Mouse (Mus musculus): ENCODE results near the gene Frrs1. TPM values are rescaled to one million over a fixed set of nuclear protein-coding genes. Genes with fewer than 3 reads are reported as not detected.

The Frrs1 gene
- polyA plus RNA-seq, 2 experiments, result 20.5 to 30.5 TPM

DNA sequence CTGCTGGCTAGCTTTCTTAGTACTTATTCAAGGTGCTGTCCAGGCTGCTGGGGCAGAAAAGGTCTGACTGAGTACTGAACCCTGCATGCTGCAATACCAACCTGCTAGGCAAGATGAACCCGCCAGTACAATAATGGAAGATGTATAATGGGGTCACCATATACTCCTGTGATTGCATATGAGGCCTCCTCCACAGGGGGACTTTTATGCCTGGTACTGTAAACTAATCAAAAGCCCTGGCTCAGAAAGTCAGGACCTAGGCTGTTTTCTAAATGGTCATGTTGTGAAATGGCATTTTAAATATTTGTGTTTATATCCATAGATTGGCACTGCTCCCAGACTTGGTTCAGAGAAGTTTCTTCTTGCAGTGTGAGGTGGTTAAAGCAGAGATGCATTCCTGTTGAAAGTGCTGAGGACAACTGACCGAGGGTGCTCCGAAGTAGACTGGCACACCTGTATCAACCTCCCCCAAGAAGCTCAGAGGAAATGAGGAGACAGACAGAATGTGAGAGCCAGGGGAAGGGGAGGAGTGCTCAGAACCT lies 42.5 kb upstream of the Frrs1 start:
- DNase-seq (ENCODE audit: low read depth in 3 of 3, low spot score in 3 of 3) (no peak), ATAC-seq (ENCODE audit: insufficient read depth) (no peak)
- Histone ChIP-seq H3K27me3 (ENCODE audit: control insufficient read depth, insufficient read depth, low read length) (no peaks in the 10 kb centered on the region; the same call in 1 of the 2 replicates), H3K9me3 (ENCODE audit: control insufficient read depth, low read length) (no peaks in the 10 kb centered on the region), H3K4me3 (ENCODE audit: insufficient read depth in 1 of 2, low read depth in 2 of 2, low read length in 2 of 2) (no peak overlapping the region), H3K36me3 (replicated peaks; ENCODE audit: control insufficient read depth, insufficient read depth, low read depth) (no peaks in the 10 kb centered on the region), H3K4me2 (ENCODE audit: low read depth) (no peak overlapping the region), H3K27ac (no peak overlapping the region), H3K4me1 (replicated peaks; ENCODE audit: control insufficient read depth in 2 of 2, insufficient read depth in 2 of 2, low read length in 1 of 2) (no peaks in the 10 kb centered on the region), H3K9ac (replicated peaks) (no peak overlapping the region)
- TF ChIP-seq CTCF (IDR thresholded peaks at IDR 0.05; ENCODE audit: low read depth) (no peak), EP300 (IDR thresholded peaks at IDR 0.05; ENCODE audit: low read depth) (no peak)
- 68% methylated on average over 3 of the region's 3 CpGs for WGBS (ENCODE audit: insufficient replicate concordance)

- Histone ChIP-seq H3K4me3 (ENCODE audit: insufficient read depth in 1 of 2, low read depth in 2 of 2, low read length in 2 of 2) (no peak overlapping the region), H3K4me1 (replicated peaks; ENCODE audit: control insufficient read depth in 2 of 2, insufficient read depth in 2 of 2, low read length in 1 of 2) (no peaks in the 10 kb centered on the region), H3K27me3 (ENCODE audit: control insufficient read depth, insufficient read depth, low read length) (no peaks in the 10 kb centered on the region; the same call in 1 of the 2 replicates), H3K9ac (replicated peaks) (no peak overlapping the region), H3K4me2 (ENCODE audit: low read depth) (no peak overlapping the region), H3K36me3 (replicated peaks; ENCODE audit: control insufficient read depth, insufficient read depth, low read depth) (no peaks in the 10 kb centered on the region), H3K27ac (no peak overlapping the region), H3K9me3 (ENCODE audit: control insufficient read depth, low read length) (no peaks in the 10 kb centered on the region)
- no peak for ATAC-seq (ENCODE audit: insufficient read depth)
- TF ChIP-seq CTCF (IDR thresholded peaks at IDR 0.05; ENCODE audit: low read depth) (no peak), EP300 (IDR thresholded peaks at IDR 0.05; ENCODE audit: low read depth) (no peak)
- DNase-seq (ENCODE audit: low read depth in 3 of 3, low spot score in 3 of 3), result no peak
- 82% methylated on average over 7 of the region's 7 CpGs for WGBS (ENCODE audit: insufficient replicate concordance)
Observed at GRCm38 (mm10) chr3:116817231-116817630, 42.0 kb upstream of the Frrs1 start.

DNA sequence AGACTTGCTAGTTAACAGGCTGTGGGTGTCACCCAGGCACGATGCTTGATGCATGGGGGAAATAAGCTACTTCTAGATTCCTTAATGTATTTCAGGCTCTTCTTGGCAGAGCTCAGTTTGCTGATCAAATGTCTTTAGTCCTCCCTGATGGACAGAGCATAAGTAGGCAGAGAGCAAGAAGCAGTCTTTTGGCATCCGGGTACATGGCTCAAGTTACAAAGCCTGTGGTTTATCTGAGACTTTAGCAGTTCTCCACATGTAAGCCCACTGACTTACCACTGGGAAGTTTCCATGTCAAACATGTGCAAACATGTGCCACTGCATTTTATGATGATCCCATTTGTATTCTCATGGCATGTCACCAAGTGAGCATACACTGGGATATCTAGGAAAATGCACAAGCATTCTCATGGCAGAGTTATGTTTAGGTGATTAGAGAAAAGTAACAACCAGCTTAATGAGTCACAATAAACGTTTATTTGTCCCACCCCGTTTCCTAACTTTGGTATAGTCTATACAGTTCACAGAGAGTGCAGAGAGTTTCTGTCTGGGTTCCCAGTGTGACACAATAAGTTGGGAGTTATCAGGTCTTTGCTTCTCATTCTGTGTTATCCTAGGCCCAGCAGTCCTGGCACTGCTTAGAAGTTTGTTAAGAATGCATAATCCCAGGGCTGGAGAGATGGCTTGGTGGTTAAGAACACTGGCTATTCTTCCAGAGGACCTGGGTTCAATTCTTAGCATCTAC lies 32.6 kb upstream of the Frrs1 start:
- no peak for TF ChIP-seq EP300 (IDR thresholded peaks at IDR 0.05; ENCODE audit: low read depth)
- TF ChIP-seq CTCF (IDR thresholded peaks at IDR 0.05; ENCODE audit: low read depth), result no peak
- ATAC-seq (ENCODE audit: insufficient read depth) (no peak), DNase-seq (ENCODE audit: low read depth in 3 of 3, low spot score in 3 of 3) (no peak)
- Histone ChIP-seq H3K9ac (replicated peaks) (no peak overlapping the region), H3K36me3 (replicated peaks; ENCODE audit: control insufficient read depth, insufficient read depth, low read depth) (no peaks in the 10 kb centered on the region), H3K4me1 (replicated peaks; ENCODE audit: control insufficient read depth in 2 of 2, insufficient read depth in 2 of 2, low read length in 1 of 2) (no peaks in the 10 kb centered on the region), H3K27ac (no peak overlapping the region), H3K27me3 (ENCODE audit: control insufficient read depth, insufficient read depth, low read length) (no peaks in the 10 kb centered on the region; the same call in 1 of the 2 replicates), H3K9me3 (ENCODE audit: control insufficient read depth, low read length) (no peaks in the 10 kb centered on the region), H3K4me3 (ENCODE audit: insufficient read depth in 1 of 2, low read depth in 2 of 2, low read length in 2 of 2) (no peak overlapping the region), H3K4me2 (ENCODE audit: low read depth) (no peak overlapping the region)
- WGBS (ENCODE audit: insufficient replicate concordance), result 59% methylated on average over 4 of the region's 4 CpGs

GRCm38 (mm10) chr3:116829274-116829920 lies 29.9 kb upstream of the Frrs1 start:
- TF ChIP-seq EP300 (IDR thresholded peaks at IDR 0.05; ENCODE audit: low read depth) (no peak), CTCF (IDR thresholded peaks at IDR 0.05; ENCODE audit: low read depth) (no peak)
- WGBS (ENCODE audit: insufficient replicate concordance), result 60% methylated on average over 10 of the region's 10 CpGs
- Histone ChIP-seq H3K27ac (no peak overlapping the region), H3K4me3 (ENCODE audit: insufficient read depth in 1 of 2, low read depth in 2 of 2, low read length in 2 of 2) (no peak overlapping the region), H3K9me3 (ENCODE audit: control insufficient read depth, low read length) (no peaks in the 10 kb centered on the region), H3K4me2 (ENCODE audit: low read depth) (no peak overlapping the region), H3K9ac (replicated peaks) (no peak overlapping the region), H3K4me1 (replicated peaks; ENCODE audit: control insufficient read depth in 2 of 2, insufficient read depth in 2 of 2, low read length in 1 of 2) (no peaks in the 10 kb centered on the region), H3K36me3 (replicated peaks; ENCODE audit: control insufficient read depth, insufficient read depth, low read depth) (no peaks in the 10 kb centered on the region), H3K27me3 (ENCODE audit: control insufficient read depth, insufficient read depth, low read length) (no peaks in the 10 kb centered on the region; the same call in 1 of the 2 replicates)
- DNase-seq (ENCODE audit: low read depth in 3 of 3, low spot score in 3 of 3) (no peak), ATAC-seq (ENCODE audit: insufficient read depth) (no peak)

- no peak overlapping the region for H3K9ac ChIP-seq (replicated peaks)
- TF ChIP-seq EP300 (IDR thresholded peaks at IDR 0.05; ENCODE audit: low read depth) (no peak), CTCF (IDR thresholded peaks at IDR 0.05; ENCODE audit: low read depth) (no peak)
- no peak overlapping the region for H3K27ac ChIP-seq
- no peaks in the 10 kb centered on the region; the same call in 1 of the 2 replicates for H3K27me3 ChIP-seq (ENCODE audit: control insufficient read depth, insufficient read depth, low read length)
- no peak for ATAC-seq (ENCODE audit: insufficient read depth)
- no peak overlapping the region for H3K4me3 ChIP-seq (ENCODE audit: insufficient read depth in 1 of 2, low read depth in 2 of 2, low read length in 2 of 2)
- no peaks in the 10 kb centered on the region for H3K36me3 ChIP-seq (replicated peaks; ENCODE audit: control insufficient read depth, insufficient read depth, low read depth)
- no peak for DNase-seq (ENCODE audit: low read depth in 3 of 3, low spot score in 3 of 3)
- H3K9me3 ChIP-seq (ENCODE audit: control insufficient read depth, low read length), result no peaks in the 10 kb centered on the region
- no peak overlapping the region for H3K4me2 ChIP-seq (ENCODE audit: low read depth)
- H3K4me1 ChIP-seq (replicated peaks; ENCODE audit: control insufficient read depth in 2 of 2, insufficient read depth in 2 of 2, low read length in 1 of 2), result 0 out of 4 replicates have a peak, but pooled peaks cover 0 to 2% of the 10 kb centered on the region in 2 experiments
- WGBS (ENCODE audit: insufficient replicate concordance), result 60% methylated on average over 5 of the region's 5 CpGs
Observed at GRCm38 (mm10) chr3:116831324-116831723, 27.9 kb upstream of the Frrs1 start.

All from liver, embryonic 14.5 days (tissue).